Mouse (Mus musculus): ENCODE measurements around the gene Atp1b3.
"Not testable (repeated sequence)": the region's sequence is repeated elsewhere in the genome, so short reads cannot be mapped to it uniquely, and the experiment has no call there.

- not testable (repeated sequence) for TF ChIP-seq POLR2A (IDR thresholded peaks at IDR 0.05; ENCODE audit: insufficient read depth, low read length); CTCF (IDR thresholded peaks at IDR 0.05; ENCODE audit: low read depth, low read length); EP300 (IDR thresholded peaks at IDR 0.05; ENCODE audit: insufficient read depth, low read depth, low read length)
Observed at GRCm38 (mm10) chr9:96351771-96352170, 12.5 kb downstream of the Atp1b3 start.
